Mouse (Mus musculus) common myeloid progenitor, adult 5-6 weeks (primary cell): ENCODE measurements around the gene Ift122. TPM values are rescaled to one million over a fixed set of nuclear protein-coding genes. Genes with fewer than 3 reads are reported as not detected.

Source experiments
- ATAC-seq: replicated peaks from 2 replicates; pipeline ENCODE4 v1.8.0; 2016; ENCODE audit warnings: low read depth, mild to moderate bottlenecking, moderate TSS enrichment, inconsistent platforms; ENCODE audit not compliant: poor library complexity, severe bottlenecking
- total RNA-seq: library from RNA; stranded (forward); fragments of 200-1000, 187-1606 nt; gene quantifications from 2 replicates; pipeline ENCODE4 v1.2.3, GENCODE M21; 2017

The Ift122 gene
- total RNA-seq, 1 experiment from 2014 or later = 6.2 TPM

DNA sequence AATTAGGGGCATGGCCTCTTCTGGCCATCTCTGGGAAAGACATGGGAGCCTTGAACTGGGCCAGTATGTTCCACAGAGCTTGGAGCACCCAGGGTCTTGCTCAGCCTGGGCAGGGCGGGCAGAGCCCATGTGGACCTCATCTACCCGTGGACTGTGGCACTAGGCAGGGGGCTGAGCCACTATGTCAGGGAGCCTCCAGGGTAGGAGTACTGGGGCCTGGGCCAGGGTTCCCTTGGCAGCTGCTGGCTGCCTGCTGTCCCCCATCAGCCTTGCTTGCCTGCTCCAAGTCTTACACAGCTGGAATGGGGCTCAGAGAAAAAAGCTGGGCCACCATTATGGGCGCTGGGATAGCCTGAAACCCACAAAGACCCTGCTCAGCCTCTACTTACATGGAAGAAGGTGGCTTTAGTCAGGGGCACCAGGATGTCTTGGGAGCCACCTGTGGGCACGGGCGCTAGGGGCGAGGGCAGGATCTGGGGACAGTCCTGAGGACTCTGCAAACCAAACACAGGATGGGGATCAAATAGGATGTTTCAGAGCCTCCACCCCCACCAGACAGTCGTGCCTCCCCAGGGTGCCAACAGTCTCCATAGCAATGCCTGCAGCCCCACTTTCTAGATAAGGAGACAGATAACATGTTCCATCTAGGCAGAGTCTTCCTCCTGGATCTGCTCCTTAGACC is 119.0 kb downstream of the Ift122 start:
- no peak for ATAC-seq

DNA sequence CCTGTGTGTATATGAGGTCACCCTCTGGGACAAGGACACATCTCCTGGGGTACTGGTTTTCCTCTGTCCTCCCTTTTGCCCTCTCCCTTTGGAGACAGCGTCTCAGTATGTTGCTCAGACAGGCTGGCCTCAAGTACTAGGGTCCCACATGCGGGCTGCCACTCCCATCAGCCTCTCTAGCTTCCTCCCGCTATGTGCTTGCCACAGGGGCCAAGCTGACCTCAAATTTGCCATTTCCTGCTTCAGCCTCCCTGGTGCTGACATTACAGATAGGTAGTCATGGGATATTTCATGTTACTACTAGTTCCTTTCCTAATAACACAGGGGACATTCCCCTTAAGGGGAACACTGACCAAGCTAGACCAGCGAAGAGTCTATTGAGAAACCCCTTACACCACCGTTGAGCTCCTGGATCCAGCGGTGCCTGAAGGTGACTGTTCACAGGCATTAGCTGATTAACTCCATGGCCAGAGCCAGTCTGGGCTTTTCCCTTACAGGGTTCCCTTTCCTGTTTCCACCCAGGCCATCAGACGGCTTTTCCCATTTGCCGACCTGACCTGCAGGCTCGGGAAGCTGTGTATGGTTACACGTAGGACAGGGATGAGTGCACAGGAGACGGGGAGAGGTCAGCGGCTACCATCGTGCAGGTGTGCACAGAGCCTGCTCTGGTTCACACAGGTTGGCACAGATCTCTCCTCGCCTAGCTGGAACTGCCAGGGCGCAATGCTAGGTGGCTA is 120.0 kb downstream of the Ift122 start:
- ATAC-seq = peak; percentile 33; the same call in 1 of the 2 replicates

DNA sequence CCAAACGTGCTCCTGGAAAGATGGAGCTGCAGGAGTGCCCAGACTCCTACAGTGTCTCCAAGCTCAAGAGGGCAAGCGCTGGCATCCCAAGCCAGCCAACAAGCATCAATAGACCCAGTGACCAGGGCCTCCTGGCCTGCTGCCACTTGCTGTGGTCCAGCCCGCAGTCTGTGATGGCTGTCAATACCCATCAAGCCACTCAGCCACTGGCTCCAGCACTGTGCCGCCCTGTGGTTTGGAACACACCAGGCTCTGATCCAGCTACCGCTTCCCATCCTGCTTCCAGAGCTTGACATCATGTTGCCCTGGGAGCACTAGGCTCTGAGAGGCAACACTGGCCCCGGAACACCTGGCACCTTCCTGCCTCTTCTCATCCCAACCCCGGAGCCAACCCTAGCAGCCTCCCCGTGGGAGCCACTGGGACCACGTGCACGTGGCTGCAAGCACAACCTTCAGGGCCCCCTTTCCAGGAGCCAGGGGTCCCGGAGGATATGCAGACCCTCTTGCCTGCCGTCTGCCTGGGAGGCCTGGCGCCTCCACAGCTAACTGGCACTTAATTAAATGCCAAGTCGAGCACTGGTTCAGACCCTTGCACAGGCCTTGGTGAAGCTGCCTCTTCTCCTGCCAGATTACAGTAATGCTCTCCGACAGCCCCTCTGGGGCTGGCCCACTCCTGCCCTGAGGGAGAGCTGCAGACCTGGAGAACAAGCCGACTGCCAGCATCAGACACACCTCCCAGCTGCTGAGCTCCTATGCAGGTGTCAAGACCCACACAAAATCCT is 120.8 kb downstream of the Ift122 start:
- ATAC-seq = no peak

DNA sequence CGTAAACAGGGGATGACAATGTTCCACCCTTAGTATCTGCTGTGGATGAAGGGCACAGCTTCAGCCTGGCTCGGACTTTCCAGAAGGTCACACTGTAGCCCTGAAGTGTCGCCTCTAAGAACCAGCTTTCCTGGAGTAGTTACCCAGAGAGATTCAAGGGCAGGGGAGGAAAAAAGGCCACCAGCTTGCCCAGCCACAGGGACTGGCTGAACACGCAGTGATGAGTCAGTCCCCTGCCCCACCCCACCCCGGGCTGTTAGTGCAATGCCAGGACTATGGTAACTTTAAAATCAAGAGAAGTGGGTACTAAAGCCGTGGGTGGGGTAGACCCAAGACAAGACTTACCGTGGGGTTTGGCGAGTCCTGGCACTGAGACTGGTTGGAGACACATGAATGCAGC is 122.3 kb downstream of the Ift122 start:
- ATAC-seq = no peak

Other genes with a start within 250 kb of the Ift122 start
- gene Raf1, start 176.8 kb upstream of the Ift122 start, total RNA-seq = 68.9 and 70.8 TPM in 2 replicates
- gene Tmem40, start 91.1 kb upstream of the Ift122 start, total RNA-seq = 29.5 and 39.6 TPM in 2 replicates
- gene Cand2, start 78.9 kb upstream of the Ift122 start, total RNA-seq = 3.4 and 3.7 TPM in 2 replicates
- 6,938 and 7,194 TPM in 2 replicates for gene Rpl32, start 44.7 kb upstream of the Ift122 start, total RNA-seq
- 0.41 TPM in 1 of 2 replicates, not detected in the other for gene Efcab12, start 15.1 kb upstream of the Ift122 start, total RNA-seq
- 21.2 and 23.2 TPM in 2 replicates for gene Mbd4, start 99 bp upstream of the Ift122 start, total RNA-seq
- not detected in 2 replicates for gene Rho, start 78.3 kb downstream of the Ift122 start, total RNA-seq
- gene H1foo, start 91.5 kb downstream of the Ift122 start, total RNA-seq = not detected in 2 replicates
- gene Plxnd1, start 141.5 kb downstream of the Ift122 start, total RNA-seq = 8.5 and 14.2 TPM in 2 replicates